Mouse (Mus musculus) ovary, postnatal 10 days (tissue): Measurements from ENCODE around the gene Lrpap1.

ENCODE experiments used
- DNase-seq: peaks from one replicate; pipeline ENCODE4 v3.0.0; 2022; ENCODE audit warnings: low spot score

Gene Lrpap1

DNA sequence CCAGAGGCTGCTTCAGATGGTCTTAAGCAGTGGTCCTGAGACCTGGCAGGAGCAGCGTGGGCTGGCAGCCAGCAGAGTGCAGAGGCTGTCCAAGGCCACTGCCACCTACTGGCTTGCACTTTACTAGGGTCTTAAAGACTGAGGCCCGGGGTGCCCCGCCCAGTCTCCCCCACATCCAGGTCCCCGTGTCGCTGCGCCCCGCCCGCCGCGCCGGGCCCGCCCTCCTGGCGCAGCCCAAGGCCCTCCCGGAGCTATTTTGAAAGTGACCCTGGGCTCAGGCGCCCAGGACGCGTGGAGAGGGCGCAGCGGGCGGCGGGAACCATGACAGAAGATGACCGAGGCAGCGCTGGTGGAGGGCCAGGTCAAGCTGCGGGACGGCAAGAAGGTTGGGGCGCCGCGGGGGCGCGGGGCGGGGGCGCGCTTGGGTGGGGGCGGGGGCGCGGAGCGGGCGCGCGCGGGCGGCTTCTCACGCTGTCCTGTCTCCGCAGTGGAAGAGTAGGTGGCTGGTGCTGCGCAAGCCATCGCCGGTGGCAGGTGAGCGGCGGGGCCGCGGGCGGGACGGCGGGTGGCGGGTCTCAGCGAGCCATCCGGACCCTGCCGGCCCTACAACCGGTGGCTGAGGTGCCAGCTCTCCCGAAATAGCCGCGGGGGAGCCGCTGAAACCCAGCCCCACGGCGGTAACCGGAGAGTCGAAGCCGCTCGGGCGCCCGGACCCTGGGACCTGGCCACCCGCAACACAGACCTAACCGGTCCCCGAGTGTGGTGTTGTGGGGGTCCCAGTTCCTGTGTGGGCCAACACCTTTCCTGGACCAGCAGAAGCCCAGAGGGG lies 48.7 kb downstream of the Lrpap1 start, which contains the start of gene Dok7:
TSS of gene Dok7 (plus strand) at position 163 of the 829 bp plus-strand sequence.
- no peak for DNase-seq

DNA sequence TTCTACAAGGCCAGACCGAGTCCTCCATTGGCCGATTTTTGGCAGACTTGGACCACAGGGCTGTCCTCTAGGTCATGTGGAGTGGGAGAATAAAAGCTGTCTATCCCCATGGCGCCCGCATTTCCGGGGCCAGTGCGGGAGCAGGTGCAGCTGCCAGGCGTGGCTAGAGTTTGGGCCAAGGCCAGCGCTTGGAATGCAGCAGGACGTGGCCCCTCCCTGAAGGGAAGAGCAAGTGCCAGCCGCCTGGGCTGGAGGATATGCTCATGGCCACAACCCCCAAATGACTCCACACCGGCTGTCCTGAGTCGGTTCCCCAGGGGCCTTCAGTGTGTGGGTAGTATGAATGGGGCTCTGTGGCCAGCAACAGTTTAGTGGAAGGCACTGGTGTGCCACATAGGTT lies 50.5 kb downstream of the Lrpap1 start:
- no peak for DNase-seq

DNA sequence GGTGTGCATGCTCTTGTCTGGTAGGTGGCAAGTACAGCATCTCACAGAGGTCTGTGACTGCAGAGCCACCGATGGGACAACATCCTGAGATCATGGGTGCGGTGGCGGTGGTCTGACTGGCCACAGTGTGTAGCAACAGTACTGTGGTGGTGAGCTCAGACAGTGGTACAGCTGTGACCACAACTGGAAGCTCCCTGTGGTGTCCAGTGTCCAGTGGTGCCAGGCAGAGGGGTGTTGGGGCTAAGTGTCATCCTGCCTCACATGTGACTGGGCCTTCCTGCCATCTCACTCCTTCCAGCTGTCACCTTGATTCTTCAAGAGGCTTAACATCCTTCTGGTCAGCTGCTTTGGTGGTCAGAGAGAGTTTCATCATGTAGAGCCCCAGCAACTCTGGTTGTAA lies 50.9 kb downstream of the Lrpap1 start:
- no peak for DNase-seq

- no peak for DNase-seq
These were observed 55.0 kb downstream of the Lrpap1 start for GRCm38 (mm10) chr5:35050541-35050940.

GRCm38 (mm10) chr5:35043110-35043451 lies 62.5 kb downstream of the Lrpap1 start:
- no peak for DNase-seq

DNA sequence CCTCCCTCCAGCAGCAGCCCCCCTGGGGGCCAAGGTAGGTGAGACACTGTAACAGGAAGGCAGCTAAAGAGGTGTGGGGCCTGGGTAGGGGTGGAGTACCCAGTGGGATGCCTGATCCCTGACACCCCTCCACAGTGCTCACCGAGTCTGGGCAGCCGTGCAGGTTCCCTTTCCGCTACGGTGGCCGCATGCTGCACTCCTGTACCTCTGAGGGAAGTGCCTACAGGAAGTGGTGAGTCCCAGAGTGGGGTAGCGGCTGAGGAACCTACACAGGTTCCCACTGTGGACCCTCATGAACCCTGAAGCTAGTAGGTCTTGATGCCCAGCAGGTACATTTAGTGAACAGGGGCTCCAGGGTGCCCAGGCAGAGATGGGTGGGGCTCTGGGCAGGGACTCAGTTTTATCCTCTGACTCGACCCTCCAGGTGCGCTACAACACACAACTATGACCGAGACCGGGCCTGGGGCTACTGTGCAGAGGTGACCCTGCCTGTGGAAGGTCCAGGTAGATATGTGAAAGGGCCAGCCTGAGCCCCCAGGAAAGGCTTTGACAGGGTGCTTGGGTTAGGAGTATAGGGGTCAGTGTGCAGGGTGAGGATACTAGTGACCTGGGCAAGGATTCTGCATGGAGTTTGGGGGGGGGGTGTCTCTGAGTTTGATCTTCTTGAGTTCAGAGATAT lies 63.0 kb downstream of the Lrpap1 start:
- DNase-seq, result no peak
